Mouse (Mus musculus): ENCODE results near the gene Fgd5. TPM values are rescaled to one million over a fixed set of nuclear protein-coding genes. Genes with fewer than 3 reads are reported as not detected.
"Not testable (repeated sequence)": the region's sequence is repeated elsewhere in the genome, so short reads cannot be mapped to it uniquely, and the experiment has no call there.

The Fgd5 gene
- polyA plus RNA-seq, 1 experiment from 2014 or later = 5.5 TPM

- H3K4me3 ChIP-seq = no peak overlapping the region
- no peaks in the 10 kb centered on the region for H3K27me3 ChIP-seq (ENCODE audit: poor library complexity, severe bottlenecking)
- DNase-seq (ENCODE audit: extremely low spot score, low spot score) = no peak
- H3K36me3 ChIP-seq (replicated peaks) = no peaks in the 10 kb centered on the region
- WGBS = 88% methylated on average over 4 of the region's 4 CpGs
- H3K27ac ChIP-seq = no peak overlapping the region
- no peaks in the 10 kb centered on the region for H3K4me1 ChIP-seq
- H3K9me3 ChIP-seq = no peaks in the 10 kb centered on the region
Observed at GRCm38 (mm10) chr6:92042055-92042454, 63.4 kb downstream of the Fgd5 start.

- no peaks in the 10 kb centered on the region for H3K9me3 ChIP-seq
- no peak overlapping the region for H3K27ac ChIP-seq
- H3K4me3 ChIP-seq = no peak overlapping the region
- no peaks in the 10 kb centered on the region for H3K36me3 ChIP-seq (replicated peaks)
- DNase-seq (ENCODE audit: extremely low spot score, low spot score) = no peak
- 93% methylated on average over 1 of the region's 1 CpGs for WGBS
- H3K27me3 ChIP-seq (ENCODE audit: poor library complexity, severe bottlenecking) = no peaks in the 10 kb centered on the region
- H3K4me1 ChIP-seq = no peaks in the 10 kb centered on the region
Observed at GRCm38 (mm10) chr6:92042850-92043249, 64.2 kb downstream of the Fgd5 start.

DNA sequence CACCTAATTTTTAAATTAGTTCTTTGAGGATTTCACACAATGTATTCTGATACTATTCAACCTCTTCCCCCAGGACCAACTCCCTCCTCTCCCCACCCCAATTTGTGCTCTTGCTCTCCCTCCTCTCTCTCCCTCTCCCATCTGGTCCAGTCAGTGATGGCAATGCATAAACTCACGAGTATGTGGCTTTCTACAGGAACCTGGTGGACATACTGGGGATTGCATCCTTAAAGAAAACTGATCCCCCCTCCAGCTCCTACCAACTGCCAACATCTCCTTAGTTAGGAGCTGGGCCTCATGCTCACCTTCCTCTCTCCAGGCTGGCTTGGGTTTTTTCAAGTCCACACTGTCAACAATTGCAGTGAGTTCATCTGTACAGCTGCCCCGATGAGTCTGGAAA lies 79.1 kb downstream of the Fgd5 start:
- DNase-seq (ENCODE audit: extremely low spot score, low spot score) = no peak
- Histone ChIP-seq H3K27me3 (ENCODE audit: poor library complexity, severe bottlenecking) (no peaks in the 10 kb centered on the region), H3K27ac (no peak overlapping the region), H3K36me3 (replicated peaks) (no peaks in the 10 kb centered on the region), H3K4me3 (no peak overlapping the region), H3K4me1 (no peaks in the 10 kb centered on the region), H3K9me3 (no peaks in the 10 kb centered on the region)
- WGBS = 57% methylated on average over 2 of the region's 2 CpGs

DNA sequence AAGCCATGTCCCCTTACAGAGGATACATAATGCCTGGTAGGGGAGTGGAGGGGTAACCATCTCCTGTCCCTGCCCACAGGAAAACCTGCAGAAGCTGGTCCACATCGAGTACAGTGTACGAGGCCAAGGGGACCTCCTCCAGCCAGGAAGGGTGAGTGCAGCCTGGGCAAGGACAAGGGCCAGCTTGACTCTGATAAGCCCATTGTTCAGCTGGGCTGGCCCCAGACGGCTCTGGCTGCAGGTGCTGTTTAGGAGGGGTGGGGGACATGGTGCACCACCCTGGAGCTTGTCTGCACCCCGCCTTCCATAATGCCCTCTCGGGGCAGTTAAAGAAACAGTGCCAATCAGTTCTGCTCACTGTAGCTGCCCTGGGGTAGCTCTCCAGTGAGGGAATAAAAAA lies 83.0 kb downstream of the Fgd5 start:
- H3K4me1 ChIP-seq = no peaks in the 10 kb centered on the region
- no peaks in the 10 kb centered on the region for H3K9me3 ChIP-seq
- no peak overlapping the region for H3K27ac ChIP-seq
- no peaks in the 10 kb centered on the region for H3K27me3 ChIP-seq (ENCODE audit: poor library complexity, severe bottlenecking)
- H3K4me3 ChIP-seq = no peak overlapping the region
- no peak for DNase-seq (ENCODE audit: extremely low spot score, low spot score)
- WGBS = 65% methylated on average over 5 of the region's 5 CpGs
- H3K36me3 ChIP-seq (replicated peaks) = no peaks in the 10 kb centered on the region

DNA sequence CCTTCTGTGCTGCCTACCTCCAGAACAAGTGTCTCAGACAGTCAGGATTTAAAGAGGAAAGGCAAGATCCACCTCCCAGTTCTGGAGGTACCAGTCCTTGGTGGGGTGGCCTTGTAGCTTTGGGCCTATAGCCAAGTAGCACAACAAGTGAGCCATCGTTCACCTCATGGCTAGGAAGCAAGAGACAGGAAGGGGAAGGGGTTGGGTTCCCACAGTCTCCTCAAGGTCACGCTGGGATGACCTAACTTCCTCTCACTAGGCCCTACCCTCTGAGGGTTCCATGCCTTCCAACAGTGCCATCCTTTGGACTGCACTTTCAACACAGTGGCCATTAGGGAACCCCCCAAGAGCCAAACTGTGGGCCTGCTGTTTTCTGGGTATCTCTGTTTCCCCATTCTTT lies 84.8 kb downstream of the Fgd5 start:
- WGBS = 85% methylated on average over 2 of the region's 2 CpGs
- Histone ChIP-seq H3K36me3 (replicated peaks) (no peaks in the 10 kb centered on the region), H3K4me1 (0 out of 2 replicates have a peak, but pooled peaks cover 5% of the 10 kb centered on the region), H3K9me3 (no peaks in the 10 kb centered on the region), H3K27me3 (ENCODE audit: poor library complexity, severe bottlenecking) (no peaks in the 10 kb centered on the region), H3K4me3 (no peak overlapping the region), H3K27ac (no peak overlapping the region)
- DNase-seq (ENCODE audit: extremely low spot score, low spot score) = no peak

DNA sequence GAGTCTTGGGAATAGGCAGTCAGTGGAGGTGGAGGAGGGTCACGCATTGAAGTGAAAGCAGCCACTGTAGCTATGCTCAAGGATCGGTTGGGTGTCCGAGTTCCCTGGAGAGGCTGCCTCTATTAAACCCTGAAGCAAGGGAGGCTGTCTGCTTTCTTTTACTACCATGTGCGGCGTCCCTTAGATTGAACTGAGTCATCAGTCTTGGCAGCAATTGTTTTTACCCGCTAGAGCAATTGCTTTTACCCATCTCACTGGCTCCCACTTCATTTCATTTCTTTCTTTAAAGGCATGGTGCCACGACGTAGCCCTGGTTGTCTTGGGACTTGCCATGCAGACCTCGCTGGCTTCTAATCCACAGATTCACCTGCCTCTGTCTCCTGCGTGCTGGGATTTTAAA lies 85.4 kb downstream of the Fgd5 start:
- Histone ChIP-seq H3K4me1 (0 out of 2 replicates have a peak, but pooled peaks cover 5% of the 10 kb centered on the region), H3K36me3 (replicated peaks) (no peaks in the 10 kb centered on the region), H3K27me3 (ENCODE audit: poor library complexity, severe bottlenecking) (no peaks in the 10 kb centered on the region), H3K27ac (no peak overlapping the region), H3K9me3 (no peaks in the 10 kb centered on the region), H3K4me3 (no peak overlapping the region)
- DNase-seq (ENCODE audit: extremely low spot score, low spot score) = no peak
- 85% methylated on average over 10 of the region's 10 CpGs for WGBS

DNA sequence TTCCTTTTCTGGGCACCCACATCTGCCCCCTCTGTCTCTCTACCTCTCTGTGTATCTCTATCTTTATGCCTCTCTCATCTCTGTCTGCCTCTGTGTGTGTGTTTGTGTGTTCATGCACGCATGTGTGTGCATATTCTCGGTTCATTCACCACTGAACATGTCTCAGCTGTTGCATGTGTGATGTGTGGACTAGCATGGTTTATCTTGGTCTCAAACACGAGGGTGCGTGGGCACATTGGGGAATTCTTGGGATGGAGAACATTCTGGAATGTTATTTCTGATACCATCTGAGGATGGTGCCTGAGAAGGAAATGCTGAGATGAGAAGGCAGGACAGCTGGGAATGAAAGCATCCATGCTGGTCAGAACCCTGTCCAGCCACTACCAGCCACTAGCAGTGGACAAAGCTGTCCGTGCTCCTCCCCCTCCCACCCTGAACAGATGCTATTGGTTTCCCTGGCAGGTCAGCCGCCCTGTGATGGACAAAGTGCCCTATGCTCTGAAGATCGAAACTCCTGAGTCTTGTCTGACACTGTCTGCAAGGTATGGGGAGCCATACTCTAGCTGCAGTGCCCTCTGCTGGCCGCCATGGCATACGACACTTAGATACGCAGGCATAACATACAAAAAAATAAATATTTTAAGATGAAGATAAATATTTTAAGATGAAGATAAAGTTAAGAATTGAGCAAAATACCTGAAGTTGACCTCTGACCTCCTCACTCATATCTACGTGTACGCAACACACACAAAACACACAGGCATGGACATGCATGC lies 87.2 kb downstream of the Fgd5 start:
- no peak overlapping the region for H3K27ac ChIP-seq
- H3K27me3 ChIP-seq (ENCODE audit: poor library complexity, severe bottlenecking) = no peaks in the 10 kb centered on the region
- DNase-seq (ENCODE audit: extremely low spot score, low spot score) = peak; percentile 44
- WGBS = 53% methylated on average over 12 of the region's 12 CpGs
- H3K4me1 ChIP-seq = 0 out of 2 replicates have a peak, but pooled peaks cover 5% of the 10 kb centered on the region
- H3K4me3 ChIP-seq = no peak overlapping the region
- no peaks in the 10 kb centered on the region for H3K36me3 ChIP-seq (replicated peaks)
- H3K9me3 ChIP-seq = no peaks in the 10 kb centered on the region

- Histone ChIP-seq H3K4me3 (no peak overlapping the region), H3K36me3 (replicated peaks) (no peaks in the 10 kb centered on the region), H3K27ac (no peak overlapping the region), H3K9me3 (no peaks in the 10 kb centered on the region), H3K27me3 (ENCODE audit: poor library complexity, severe bottlenecking) (no peaks in the 10 kb centered on the region), H3K4me1 (0 out of 2 replicates have a peak, but pooled peaks cover 5% of the 10 kb centered on the region)
- peak; percentile 71 for DNase-seq (ENCODE audit: extremely low spot score, low spot score)
- 35% methylated on average over 16 of the region's 16 CpGs for WGBS
Observed at GRCm38 (mm10) chr6:92067146-92067790, 88.6 kb downstream of the Fgd5 start.

DNA sequence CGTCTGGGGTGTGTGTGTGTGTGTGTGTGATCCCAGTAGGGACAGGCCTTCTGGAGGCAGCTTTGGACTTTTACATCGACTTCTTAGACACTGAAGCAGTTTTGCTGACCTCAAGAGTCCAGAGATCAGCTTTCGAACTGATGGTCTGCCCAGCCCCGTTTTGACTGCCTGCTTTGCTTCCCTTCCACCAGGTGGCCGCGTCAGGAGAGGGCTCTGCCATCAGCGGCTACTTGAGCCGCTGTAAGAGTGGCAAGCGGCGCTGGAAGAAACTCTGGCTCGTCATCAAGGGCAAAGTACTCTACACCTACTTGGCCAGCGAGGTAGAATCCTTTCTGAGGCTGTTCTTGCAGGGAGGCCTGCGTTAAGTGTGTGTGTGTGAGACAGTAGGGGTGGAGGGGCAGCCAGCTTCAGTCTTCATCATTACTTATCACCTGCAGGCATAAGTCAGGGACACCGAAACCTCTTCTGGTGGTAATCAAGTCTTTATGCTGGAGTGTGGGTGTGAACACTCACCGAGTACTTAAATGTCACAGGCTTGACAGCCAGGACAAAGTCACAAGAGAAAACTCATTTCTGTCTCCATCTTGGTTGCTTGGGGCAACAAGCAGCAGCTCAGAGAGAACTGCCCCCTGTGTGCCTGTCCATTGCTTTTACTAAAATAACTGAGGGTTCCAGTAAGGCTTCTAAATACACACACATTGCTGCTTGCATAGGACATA lies 92.6 kb downstream of the Fgd5 start:
- Histone ChIP-seq H3K27me3 (ENCODE audit: poor library complexity, severe bottlenecking) (no peaks in the 10 kb centered on the region), H3K36me3 (replicated peaks) (no peaks in the 10 kb centered on the region), H3K27ac (no peak overlapping the region), H3K9me3 (no peaks in the 10 kb centered on the region), H3K4me1 (0 out of 2 replicates have a peak, but pooled peaks cover 5% of the 10 kb centered on the region), H3K4me3 (no peak overlapping the region)
- no peak for DNase-seq (ENCODE audit: extremely low spot score, low spot score)
- 55% methylated on average over 15 of the region's 15 CpGs for WGBS

- no peak for DNase-seq (ENCODE audit: extremely low spot score, low spot score)
- Histone ChIP-seq H3K4me1 (peaks cover 7% of the 10 kb centered on the region; the same call in 1 of the 2 replicates), H3K9me3 (no peaks in the 10 kb centered on the region), H3K36me3 (replicated peaks) (no peaks in the 10 kb centered on the region), H3K27ac (no peak overlapping the region), H3K27me3 (ENCODE audit: poor library complexity, severe bottlenecking) (no peaks in the 10 kb centered on the region), H3K4me3 (no peak overlapping the region)
- WGBS = 91% methylated on average over 2 of the region's 2 CpGs
Observed at GRCm38 (mm10) chr6:92080730-92081129, 102.1 kb downstream of the Fgd5 start.

DNA sequence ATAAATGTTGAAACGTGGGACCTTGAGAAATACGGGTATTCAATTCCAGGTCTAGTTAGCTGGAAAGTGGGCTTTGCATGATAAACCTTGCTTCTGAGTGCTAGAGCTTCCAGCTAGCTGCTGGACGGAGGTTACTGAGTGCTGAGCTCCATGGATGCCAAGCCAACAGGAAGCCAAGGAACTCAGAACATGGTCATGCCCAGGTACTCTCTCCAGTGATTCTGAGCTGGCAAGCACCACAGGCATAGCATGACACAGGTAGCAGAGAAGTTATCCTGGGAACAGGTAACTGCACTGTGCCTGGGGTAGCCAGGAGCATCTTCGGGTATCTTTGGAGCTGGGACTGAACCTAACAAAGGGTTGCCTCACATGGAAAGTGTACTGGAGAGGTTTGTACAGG lies 104.1 kb downstream of the Fgd5 start:
- WGBS = 83% methylated on average over 4 of the region's 4 CpGs
- no peak overlapping the region for H3K27ac ChIP-seq
- no peaks in the 10 kb centered on the region for H3K27me3 ChIP-seq (ENCODE audit: poor library complexity, severe bottlenecking)
- no peaks in the 10 kb centered on the region for H3K9me3 ChIP-seq
- no peak for DNase-seq (ENCODE audit: extremely low spot score, low spot score)
- no peak overlapping the region for H3K4me3 ChIP-seq
- H3K36me3 ChIP-seq (replicated peaks) = no peaks in the 10 kb centered on the region
- H3K4me1 ChIP-seq = no peaks in the 10 kb centered on the region

DNA sequence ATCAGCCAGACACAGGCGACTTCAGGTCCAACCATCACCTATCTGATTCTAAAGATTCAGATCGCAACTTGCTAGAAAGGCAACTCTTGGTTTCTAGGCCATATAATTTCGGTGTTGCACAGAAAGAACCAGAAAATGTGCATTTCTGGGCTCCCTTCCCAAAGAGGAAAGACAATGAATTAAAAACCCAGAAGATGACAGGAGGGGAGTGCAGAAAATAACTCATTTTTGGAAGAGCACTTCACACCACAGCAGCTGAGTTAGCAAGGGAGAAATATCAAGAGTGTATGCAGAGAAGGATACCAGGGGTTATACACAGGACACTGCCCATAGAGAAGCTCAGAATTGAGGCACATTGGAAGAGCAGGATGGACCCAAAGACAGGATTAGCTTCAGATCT lies 106.3 kb downstream of the Fgd5 start:
- H3K36me3 ChIP-seq (replicated peaks) = no peaks in the 10 kb centered on the region
- no peaks in the 10 kb centered on the region for H3K27me3 ChIP-seq (ENCODE audit: poor library complexity, severe bottlenecking)
- H3K9me3 ChIP-seq = no peaks in the 10 kb centered on the region
- no peak overlapping the region for H3K27ac ChIP-seq
- DNase-seq (ENCODE audit: extremely low spot score, low spot score) = no peak
- WGBS = 82% methylated on average over 3 of the region's 3 CpGs
- no peak overlapping the region for H3K4me3 ChIP-seq
- peaks cover 2% of the 10 kb centered on the region for H3K4me1 ChIP-seq

GRCm38 (mm10) chr6:92089141-92089540 lies 110.5 kb downstream of the Fgd5 start:
- H3K4me1 ChIP-seq = peaks cover 25% of the 10 kb centered on the region

More at GRCm38 (mm10) chr6:92089141-92089540, 110.5 kb downstream of the Fgd5 start:
- not testable (repeated sequence) for H3K27me3 ChIP-seq (ENCODE audit: poor library complexity, severe bottlenecking); H3K4me3 ChIP-seq; DNase-seq (ENCODE audit: extremely low spot score, low spot score); H3K9me3 ChIP-seq; H3K36me3 ChIP-seq (replicated peaks); H3K27ac ChIP-seq
- 84% methylated on average over 7 of the region's 7 CpGs for WGBS
